Mouse (Mus musculus): ENCODE results near the gene Cacna1g. TPM values are rescaled to one million over a fixed set of nuclear protein-coding genes. Genes with fewer than 3 reads are reported as not detected.
"Not testable (repeated sequence)": the region's sequence is repeated elsewhere in the genome, so short reads cannot be mapped to it uniquely, and the experiment has no call there.

Gene Cacna1g
- polyA plus RNA-seq, 1 experiment from 2014 or later, result 10.9 TPM

DNA sequence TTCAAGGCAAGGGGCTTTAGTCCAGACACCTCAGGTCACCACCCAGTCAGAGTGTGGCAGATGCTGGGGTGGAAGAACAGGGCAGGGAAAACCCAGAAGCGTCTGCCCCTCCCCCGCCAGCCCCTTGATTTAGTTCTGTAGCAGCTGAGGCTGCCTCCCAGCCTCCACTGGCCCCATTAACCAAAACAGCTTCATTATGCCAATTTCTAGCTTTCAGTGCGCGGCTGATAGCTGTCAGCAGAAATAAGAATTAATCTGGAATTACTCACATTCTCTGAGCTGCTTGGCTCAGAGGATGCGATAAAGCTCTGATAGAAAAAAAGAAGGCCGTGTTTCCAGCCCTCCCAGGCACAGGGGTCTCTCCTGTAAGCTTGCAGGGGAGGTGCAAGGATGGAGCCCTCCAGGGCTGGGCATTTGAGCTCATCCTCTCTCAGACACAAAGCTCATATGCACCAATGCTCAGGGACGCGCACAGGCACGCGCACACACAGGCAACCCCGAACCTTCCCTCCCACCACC lies 66.1 kb downstream of the Cacna1g start:
- Histone ChIP-seq H3K9me3 (replicated peaks; ENCODE audit: control insufficient read depth, low read length) (no peaks in the 10 kb centered on the region), H3K27me3 (ENCODE audit: control insufficient read depth, insufficient read depth, low read length) (no peaks in the 10 kb centered on the region), H3K4me3 (ENCODE audit: low read depth, low read length) (no peak overlapping the region), H3K9ac (replicated peaks; ENCODE audit: low read length) (no peak overlapping the region), H3K36me3 (replicated peaks; ENCODE audit: control insufficient read depth, insufficient read depth, low read depth, low read length) (no peaks in the 10 kb centered on the region), H3K27ac (replicated peaks; ENCODE audit: low read depth, low read length) (no peak overlapping the region), H3K4me1 (ENCODE audit: control insufficient read depth, insufficient read depth, low read length) (no peaks in the 10 kb centered on the region; the same call in 1 of the 2 replicates), H3K4me2 (ENCODE audit: low read depth, low read length) (no peak overlapping the region)
- ATAC-seq (replicated peaks; ENCODE audit: insufficient number of reproducible peaks, low FRiP score, low TSS enrichment, low read depth) (peak; percentile 51; the same call in 1 of the 2 replicates), DNase-seq (ENCODE audit: low spot score) (peak; percentile 34)
- WGBS, result 43% methylated on average over 11 of the region's 11 CpGs

DNA sequence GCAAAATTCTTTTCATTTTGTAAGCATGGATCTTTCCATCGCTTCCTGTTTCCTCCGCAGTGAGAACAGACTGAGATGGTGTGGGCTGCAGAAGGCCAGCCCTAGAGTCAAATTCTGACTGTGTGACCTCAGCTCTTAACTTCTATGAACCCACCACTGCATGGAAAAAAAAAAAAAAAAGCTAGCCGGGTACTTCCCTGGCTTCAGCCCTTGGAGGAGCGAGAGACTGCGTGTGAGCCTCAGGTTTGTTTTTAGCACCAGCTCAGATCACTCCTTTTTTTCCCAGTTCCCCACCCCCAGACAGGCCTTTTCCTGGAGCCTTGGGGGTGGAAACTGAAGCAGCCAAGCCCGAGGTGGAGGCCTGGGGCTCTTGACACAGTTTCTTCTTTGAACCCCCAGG lies 68.7 kb downstream of the Cacna1g start:
- no peaks in the 10 kb centered on the region for H3K9me3 ChIP-seq (replicated peaks; ENCODE audit: control insufficient read depth, low read length)
- no peak overlapping the region for H3K9ac ChIP-seq (replicated peaks; ENCODE audit: low read length)
- no peaks in the 10 kb centered on the region for H3K27me3 ChIP-seq (ENCODE audit: control insufficient read depth, insufficient read depth, low read length)
- ATAC-seq (replicated peaks; ENCODE audit: insufficient number of reproducible peaks, low FRiP score, low TSS enrichment, low read depth), result no peak
- 42% methylated on average over 6 of the region's 6 CpGs for WGBS
- H3K4me2 ChIP-seq (ENCODE audit: low read depth, low read length), result no peak overlapping the region
- H3K36me3 ChIP-seq (replicated peaks; ENCODE audit: control insufficient read depth, insufficient read depth, low read depth, low read length), result no peaks in the 10 kb centered on the region
- DNase-seq (ENCODE audit: low spot score), result no peak
- H3K4me1 ChIP-seq (ENCODE audit: control insufficient read depth, insufficient read depth, low read length), result no peaks in the 10 kb centered on the region; the same call in 1 of the 2 replicates
- H3K27ac ChIP-seq (replicated peaks; ENCODE audit: low read depth, low read length), result no peak overlapping the region
- H3K4me3 ChIP-seq (ENCODE audit: low read depth, low read length), result no peak overlapping the region

DNA sequence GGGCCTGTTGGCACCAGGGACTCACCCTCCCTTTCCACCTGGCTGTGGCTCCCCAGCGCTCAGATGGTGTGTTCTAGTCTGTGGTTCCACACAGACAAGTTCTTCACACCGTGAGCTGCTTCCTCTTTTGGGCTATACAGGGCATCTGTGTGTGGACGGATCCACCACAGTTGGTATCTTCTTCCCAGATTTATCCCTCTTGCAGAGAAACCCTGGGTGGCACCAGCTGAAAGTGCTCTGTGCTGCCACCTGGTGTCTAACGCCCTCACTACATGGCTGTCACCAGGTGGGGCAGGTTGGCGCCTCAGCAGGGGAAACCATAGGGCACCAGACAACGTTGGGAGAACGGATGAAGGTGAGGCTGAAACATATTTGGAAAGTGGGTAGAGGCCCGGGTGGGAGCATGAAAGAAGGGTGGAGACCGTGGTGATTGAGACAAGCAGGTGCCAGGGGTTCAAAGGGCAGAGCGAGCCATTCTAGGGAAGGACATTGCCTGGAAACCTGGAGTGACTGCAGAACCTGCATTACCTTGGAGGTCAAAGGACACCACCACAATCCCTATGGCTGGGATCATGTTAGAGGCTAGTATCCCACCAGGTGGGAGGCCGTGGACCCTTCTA lies 69.2 kb downstream of the Cacna1g start:
- peak; percentile 24 for ATAC-seq (replicated peaks; ENCODE audit: insufficient number of reproducible peaks, low FRiP score, low TSS enrichment, low read depth)
- Histone ChIP-seq H3K36me3 (replicated peaks; ENCODE audit: control insufficient read depth, insufficient read depth, low read depth, low read length) (no peaks in the 10 kb centered on the region), H3K4me1 (ENCODE audit: control insufficient read depth, insufficient read depth, low read length) (no peaks in the 10 kb centered on the region; the same call in 1 of the 2 replicates), H3K9ac (replicated peaks; ENCODE audit: low read length) (no peak overlapping the region), H3K4me3 (ENCODE audit: low read depth, low read length) (no peak overlapping the region), H3K27ac (replicated peaks; ENCODE audit: low read depth, low read length) (no peak overlapping the region), H3K9me3 (replicated peaks; ENCODE audit: control insufficient read depth, low read length) (no peaks in the 10 kb centered on the region), H3K27me3 (ENCODE audit: control insufficient read depth, insufficient read depth, low read length) (no peaks in the 10 kb centered on the region), H3K4me2 (ENCODE audit: low read depth, low read length) (no peak overlapping the region)
- DNase-seq (ENCODE audit: low spot score), result peak; percentile 80
- 26% methylated on average over 11 of the region's 11 CpGs for WGBS

DNA sequence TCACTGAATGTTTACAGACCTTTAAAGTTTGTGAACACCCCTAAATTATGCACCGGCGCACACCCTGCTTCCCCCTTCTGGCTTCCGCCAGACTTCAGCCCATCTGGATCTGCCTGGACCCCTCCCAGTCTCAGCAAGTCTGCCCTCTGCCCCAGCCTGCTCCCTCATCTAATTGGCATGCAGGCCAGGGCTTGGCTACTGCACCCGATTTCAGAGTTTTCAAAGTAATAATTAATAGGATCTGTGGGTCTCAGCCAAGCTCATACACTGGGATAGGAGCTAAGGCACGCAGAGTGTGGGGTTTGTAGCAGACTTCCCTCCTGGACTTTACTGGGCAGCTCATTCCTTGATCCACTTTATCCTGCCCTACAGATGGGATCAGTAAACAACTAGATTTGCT lies 69.8 kb downstream of the Cacna1g start:
- no peaks in the 10 kb centered on the region for H3K9me3 ChIP-seq (replicated peaks; ENCODE audit: control insufficient read depth, low read length)
- 41% methylated on average over 5 of the region's 5 CpGs for WGBS
- no peak overlapping the region for H3K4me2 ChIP-seq (ENCODE audit: low read depth, low read length)
- no peak overlapping the region for H3K4me3 ChIP-seq (ENCODE audit: low read depth, low read length)
- ATAC-seq (replicated peaks; ENCODE audit: insufficient number of reproducible peaks, low FRiP score, low TSS enrichment, low read depth) (no peak), DNase-seq (ENCODE audit: low spot score) (no peak)
- no peaks in the 10 kb centered on the region; the same call in 1 of the 2 replicates for H3K4me1 ChIP-seq (ENCODE audit: control insufficient read depth, insufficient read depth, low read length)
- no peak overlapping the region for H3K9ac ChIP-seq (replicated peaks; ENCODE audit: low read length)
- no peak overlapping the region for H3K27ac ChIP-seq (replicated peaks; ENCODE audit: low read depth, low read length)
- H3K36me3 ChIP-seq (replicated peaks; ENCODE audit: control insufficient read depth, insufficient read depth, low read depth, low read length), result no peaks in the 10 kb centered on the region
- no peaks in the 10 kb centered on the region for H3K27me3 ChIP-seq (ENCODE audit: control insufficient read depth, insufficient read depth, low read length)

DNA sequence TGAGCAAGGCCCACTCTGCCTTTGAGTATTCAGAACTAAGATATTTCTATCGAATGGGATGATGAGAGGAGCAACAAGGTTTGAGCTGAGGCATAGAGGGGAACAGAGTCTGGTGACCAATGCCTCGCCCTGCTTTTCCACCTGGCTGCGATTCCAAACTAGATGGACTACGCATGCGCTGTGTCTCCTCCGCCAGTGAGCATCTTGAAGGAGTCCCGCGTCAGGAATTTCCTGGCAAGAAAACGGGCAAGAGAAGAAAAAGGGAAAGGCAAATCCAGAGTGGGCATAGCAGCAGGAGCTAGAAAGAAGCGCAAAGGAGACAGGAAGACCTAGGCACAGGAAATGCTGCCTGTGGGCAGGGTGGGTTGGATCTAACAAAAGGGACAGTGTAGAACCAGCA lies 70.2 kb downstream of the Cacna1g start:
- Histone ChIP-seq H3K4me2 (ENCODE audit: low read depth, low read length) (no peak overlapping the region), H3K4me1 (ENCODE audit: control insufficient read depth, insufficient read depth, low read length) (no peaks in the 10 kb centered on the region; the same call in 1 of the 2 replicates), H3K9ac (replicated peaks; ENCODE audit: low read length) (no peak overlapping the region), H3K4me3 (ENCODE audit: low read depth, low read length) (no peak overlapping the region), H3K27me3 (ENCODE audit: control insufficient read depth, insufficient read depth, low read length) (no peaks in the 10 kb centered on the region), H3K9me3 (replicated peaks; ENCODE audit: control insufficient read depth, low read length) (no peaks in the 10 kb centered on the region), H3K36me3 (replicated peaks; ENCODE audit: control insufficient read depth, insufficient read depth, low read depth, low read length) (no peaks in the 10 kb centered on the region), H3K27ac (replicated peaks; ENCODE audit: low read depth, low read length) (no peak overlapping the region)
- DNase-seq (ENCODE audit: low spot score) (no peak), ATAC-seq (replicated peaks; ENCODE audit: insufficient number of reproducible peaks, low FRiP score, low TSS enrichment, low read depth) (no peak)
- WGBS, result 72% methylated on average over 10 of the region's 10 CpGs

DNA sequence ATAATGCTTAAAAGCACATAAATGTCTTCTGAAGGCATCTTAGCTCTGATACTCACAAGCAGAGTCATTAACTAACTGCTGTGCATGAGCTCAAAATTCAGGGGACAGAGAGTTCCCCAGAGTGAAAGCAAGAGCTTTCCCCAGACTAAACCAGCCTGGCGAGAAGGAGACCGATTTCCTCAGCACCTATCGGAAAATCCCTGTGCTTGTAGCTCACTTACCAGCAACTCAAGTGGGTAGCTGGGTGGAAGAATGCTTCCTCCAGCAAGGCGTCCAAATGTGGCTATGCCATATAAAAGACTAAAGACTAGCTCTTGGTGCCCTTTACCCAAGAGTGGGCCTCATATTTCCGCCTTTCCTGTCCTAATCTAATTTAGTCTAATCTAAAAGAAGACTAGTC lies 71.3 kb downstream of the Cacna1g start:
- Histone ChIP-seq H3K27me3 (ENCODE audit: control insufficient read depth, insufficient read depth, low read length) (no peaks in the 10 kb centered on the region), H3K4me3 (ENCODE audit: low read depth, low read length) (no peak overlapping the region), H3K4me1 (ENCODE audit: control insufficient read depth, insufficient read depth, low read length) (no peaks in the 10 kb centered on the region), H3K4me2 (ENCODE audit: low read depth, low read length) (no peak overlapping the region), H3K9ac (replicated peaks; ENCODE audit: low read length) (no peak overlapping the region), H3K27ac (replicated peaks; ENCODE audit: low read depth, low read length) (no peak overlapping the region), H3K9me3 (replicated peaks; ENCODE audit: control insufficient read depth, low read length) (no peaks in the 10 kb centered on the region), H3K36me3 (replicated peaks; ENCODE audit: control insufficient read depth, insufficient read depth, low read depth, low read length) (no peaks in the 10 kb centered on the region)
- DNase-seq (ENCODE audit: low spot score), result no peak
- 81% methylated on average over 5 of the region's 5 CpGs for whole genome bisulfite sequencing
- no peak for ATAC-seq (replicated peaks; ENCODE audit: insufficient number of reproducible peaks, low FRiP score, low TSS enrichment, low read depth)

DNA sequence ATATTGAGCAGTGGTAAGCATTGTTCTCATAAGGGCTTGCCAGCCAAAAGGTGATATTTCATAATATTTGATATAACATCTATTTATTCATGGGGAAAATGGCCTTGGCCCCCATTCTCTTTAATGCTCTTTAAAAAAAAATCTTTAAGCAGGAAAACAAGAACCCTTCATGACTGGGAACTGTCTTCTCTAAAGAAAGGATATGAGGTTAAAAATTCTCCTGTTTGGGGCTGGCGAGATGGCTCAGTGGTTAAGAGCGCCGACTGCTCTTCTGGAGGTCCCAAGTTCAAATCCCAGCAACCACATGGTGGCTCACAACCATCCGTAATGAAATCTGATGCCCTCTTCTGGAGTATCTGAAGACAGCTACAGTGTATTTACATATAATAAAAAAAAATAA lies 72.0 kb downstream of the Cacna1g start:
- ATAC-seq (replicated peaks; ENCODE audit: insufficient number of reproducible peaks, low FRiP score, low TSS enrichment, low read depth); H3K4me2 ChIP-seq (ENCODE audit: low read depth, low read length); H3K9ac ChIP-seq (replicated peaks; ENCODE audit: low read length); H3K27ac ChIP-seq (replicated peaks; ENCODE audit: low read depth, low read length); H3K27me3 ChIP-seq (ENCODE audit: control insufficient read depth, insufficient read depth, low read length); H3K4me3 ChIP-seq (ENCODE audit: low read depth, low read length); DNase-seq (ENCODE audit: low spot score); H3K9me3 ChIP-seq (replicated peaks; ENCODE audit: control insufficient read depth, low read length); H3K4me1 ChIP-seq (ENCODE audit: control insufficient read depth, insufficient read depth, low read length); H3K36me3 ChIP-seq (replicated peaks; ENCODE audit: control insufficient read depth, insufficient read depth, low read depth, low read length): not testable (repeated sequence)
- WGBS, result 79% methylated on average over 4 of the region's 4 CpGs

DNA sequence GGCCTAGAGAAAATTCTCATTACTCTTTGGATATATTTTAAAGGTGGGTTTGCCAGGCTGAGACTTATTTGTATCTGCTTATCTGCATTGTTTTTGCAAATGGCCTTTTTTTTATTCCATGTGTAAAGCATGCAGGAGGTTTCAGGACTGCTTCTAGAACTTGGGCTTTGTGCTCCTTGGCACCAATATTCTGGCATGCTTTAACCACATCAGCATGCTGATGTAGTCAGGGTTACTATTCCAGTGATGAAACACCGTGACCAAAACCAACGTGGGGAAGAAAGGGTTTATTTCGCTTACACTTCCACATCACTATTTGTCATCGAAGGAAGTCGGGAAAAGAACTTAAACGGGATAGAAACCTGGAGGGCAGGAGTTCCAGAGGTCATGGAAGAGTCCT lies 73.0 kb downstream of the Cacna1g start:
- Histone ChIP-seq H3K27ac (replicated peaks; ENCODE audit: low read depth, low read length) (no peak overlapping the region), H3K9ac (replicated peaks; ENCODE audit: low read length) (no peak overlapping the region), H3K4me1 (ENCODE audit: control insufficient read depth, insufficient read depth, low read length) (no peaks in the 10 kb centered on the region), H3K4me2 (ENCODE audit: low read depth, low read length) (no peak overlapping the region), H3K36me3 (replicated peaks; ENCODE audit: control insufficient read depth, insufficient read depth, low read depth, low read length) (no peaks in the 10 kb centered on the region), H3K27me3 (ENCODE audit: control insufficient read depth, insufficient read depth, low read length) (no peaks in the 10 kb centered on the region), H3K9me3 (replicated peaks; ENCODE audit: control insufficient read depth, low read length) (no peaks in the 10 kb centered on the region), H3K4me3 (ENCODE audit: low read depth, low read length) (no peak overlapping the region)
- 73% methylated on average over 6 of the region's 6 CpGs for WGBS
- ATAC-seq (replicated peaks; ENCODE audit: insufficient number of reproducible peaks, low FRiP score, low TSS enrichment, low read depth) (no peak), DNase-seq (ENCODE audit: low spot score) (no peak)
